Mouse (Mus musculus): ENCODE data around the gene H2afv.
A peak's percentile ranks its signal among the peaks of the same experiment; 100 is the strongest.
"Not testable (repeated sequence)": the region's sequence is repeated elsewhere in the genome, so short reads cannot be mapped to it uniquely, and the experiment has no call there.

Gene H2afv

DNA sequence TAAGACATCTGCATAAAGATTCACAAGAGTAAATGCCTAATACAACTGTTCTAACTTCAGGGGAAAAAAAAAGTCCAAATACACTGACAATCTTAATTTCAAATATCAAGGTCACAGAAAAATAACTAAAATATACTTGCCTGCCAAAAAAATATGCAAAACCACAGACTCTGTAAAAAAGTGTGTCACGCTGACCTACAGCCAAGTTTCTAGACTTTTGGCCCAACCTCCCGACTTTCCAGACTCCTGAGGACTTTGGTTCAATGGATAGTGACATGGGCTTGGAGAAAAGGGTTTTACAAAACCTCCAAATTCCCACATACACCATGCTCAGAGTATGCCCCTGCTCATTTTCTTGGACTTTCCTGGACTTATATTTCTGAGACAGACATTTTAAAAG lies 24.3 kb upstream of the H2afv start:
- no peak for DNase-seq (ENCODE audit: low read depth, low spot score)

DNA sequence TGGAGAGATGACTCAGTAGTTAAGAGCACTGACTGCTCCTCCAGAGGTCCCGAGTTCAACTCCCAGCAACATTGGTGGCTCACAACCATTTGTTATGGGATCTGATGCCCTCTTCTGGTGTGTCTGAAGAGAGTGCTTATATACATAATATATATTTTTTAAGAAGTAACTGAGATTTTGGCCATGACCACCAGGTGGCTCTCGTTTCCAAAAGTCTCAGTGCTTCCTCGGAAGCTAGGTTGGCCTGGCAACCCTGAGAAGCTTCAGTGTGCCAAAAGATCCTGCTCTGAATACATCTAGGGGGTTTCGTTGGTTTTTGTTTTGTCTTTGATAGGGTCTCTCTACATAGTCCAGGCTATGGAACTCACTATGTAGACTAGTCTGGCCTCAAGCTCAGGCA lies 20.9 kb upstream of the H2afv start:
- DNase-seq (ENCODE audit: low read depth, low spot score), result peak; percentile 74

DNA sequence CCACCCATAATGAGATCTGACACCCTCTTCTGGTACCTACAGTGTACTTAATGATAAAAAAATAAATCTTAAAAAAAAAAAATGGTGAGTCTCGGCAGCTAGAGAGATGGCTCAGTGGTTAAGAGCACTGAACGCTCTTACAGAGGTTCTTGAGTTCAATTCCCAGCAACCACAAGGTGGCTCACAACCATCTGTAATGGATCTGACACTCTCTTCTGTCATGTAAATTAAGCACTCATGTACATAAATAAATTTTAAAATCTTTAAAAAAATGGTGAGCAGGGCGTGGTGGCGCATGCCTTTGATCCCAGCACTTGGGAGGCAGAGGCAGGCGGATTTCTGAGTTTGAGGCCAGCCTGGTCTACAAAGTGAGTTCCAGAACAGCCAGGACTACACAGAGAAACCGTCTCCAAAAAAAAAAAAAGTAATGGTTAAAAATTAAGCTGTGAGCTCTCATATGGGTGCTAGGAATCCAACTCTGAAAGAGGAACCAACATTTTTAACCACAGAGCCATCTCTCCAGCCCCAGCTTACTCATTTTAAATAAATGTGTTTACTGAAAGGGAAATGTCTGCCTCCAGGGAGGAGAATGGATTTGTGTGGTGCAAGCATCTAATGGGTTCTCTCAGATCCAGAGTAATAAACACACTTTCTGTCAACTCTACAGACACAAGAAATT lies 19.1 kb upstream of the H2afv start:
- no peak for DNase-seq (ENCODE audit: low read depth, low spot score)

DNA sequence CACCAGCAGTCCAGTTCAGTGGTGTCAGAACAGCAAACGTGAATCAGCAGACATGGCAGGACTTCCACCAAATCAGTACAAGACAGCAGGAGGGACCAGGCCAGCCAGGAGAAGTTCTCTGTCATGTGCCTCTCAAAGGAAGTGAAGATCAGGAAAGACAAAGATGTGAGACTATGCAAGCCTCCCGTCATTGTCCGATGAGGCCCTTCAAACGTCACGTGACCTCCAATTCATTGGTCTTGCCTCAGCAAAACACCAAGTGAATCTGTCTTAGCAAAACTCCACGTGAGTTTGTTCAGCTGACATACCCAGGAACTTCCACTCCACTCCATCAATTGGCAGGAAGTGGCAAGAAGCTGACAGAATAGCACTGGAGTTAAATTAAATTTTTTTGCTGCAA lies 11.8 kb upstream of the H2afv start:
- DNase-seq (ENCODE audit: low read depth, low spot score), result no peak

DNA sequence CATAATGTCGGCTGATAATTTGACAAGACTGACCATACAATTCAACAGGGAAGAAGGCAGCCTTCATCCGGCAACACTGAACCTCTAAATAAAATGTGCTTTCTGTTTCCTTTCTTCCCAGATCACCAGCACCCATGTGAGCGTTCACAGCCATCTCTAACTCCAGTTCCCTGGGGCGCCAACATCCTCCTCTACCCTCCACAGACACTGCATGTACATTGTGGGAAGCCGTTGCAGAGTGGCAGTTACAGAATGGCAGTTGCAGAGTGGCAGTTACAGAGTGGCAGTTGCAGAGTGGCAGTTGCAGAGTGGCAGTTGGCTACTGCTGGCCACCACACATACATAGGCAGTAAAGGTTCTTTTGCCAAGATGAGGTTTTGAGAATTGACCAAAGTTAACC lies 3.9 kb upstream of the H2afv start:
- not testable (repeated sequence) for DNase-seq (ENCODE audit: low read depth, low spot score)

DNA sequence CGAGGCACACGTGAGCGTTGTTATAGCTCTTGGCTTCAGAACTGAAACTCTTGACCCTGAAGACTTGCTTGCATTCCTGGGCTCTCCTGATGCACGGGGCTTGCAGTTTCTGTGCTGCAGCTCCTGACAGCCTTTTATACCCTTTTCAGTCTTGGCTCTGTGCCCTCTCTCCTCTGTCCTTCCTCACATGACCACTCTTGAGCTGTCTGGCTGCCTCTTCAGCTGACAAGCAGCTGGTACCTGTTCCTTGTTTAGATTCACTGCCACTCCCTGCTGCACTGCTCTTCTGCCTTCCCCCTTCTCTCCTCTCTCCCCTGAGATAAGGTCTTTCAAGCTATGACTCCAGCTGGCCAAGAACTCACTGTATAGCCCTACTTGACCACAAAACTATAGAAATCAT lies 3.2 kb upstream of the H2afv start:
- DNase-seq (ENCODE audit: low read depth, low spot score), result no peak

DNA sequence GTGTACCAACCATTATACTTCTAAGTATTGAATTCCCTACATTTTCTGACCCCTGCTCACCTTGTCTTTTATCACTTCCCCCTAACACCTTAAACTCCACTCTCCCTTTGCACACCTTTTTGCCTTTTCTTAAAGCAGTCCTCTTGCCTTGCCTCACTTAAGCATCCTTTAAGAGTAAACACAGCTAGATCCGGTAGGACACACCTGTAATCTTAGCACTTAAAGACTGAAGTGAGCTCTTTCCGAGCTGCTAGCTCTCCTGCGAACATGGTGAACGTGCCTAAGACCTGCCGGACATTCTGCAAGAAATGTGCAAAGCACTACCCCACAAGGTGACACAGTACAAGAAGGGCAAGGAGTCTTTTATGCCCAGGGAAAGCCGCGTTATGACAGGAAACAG lies 1.7 kb upstream of the H2afv start:
- no peak for DNase-seq (ENCODE audit: low read depth, low spot score)

DNA sequence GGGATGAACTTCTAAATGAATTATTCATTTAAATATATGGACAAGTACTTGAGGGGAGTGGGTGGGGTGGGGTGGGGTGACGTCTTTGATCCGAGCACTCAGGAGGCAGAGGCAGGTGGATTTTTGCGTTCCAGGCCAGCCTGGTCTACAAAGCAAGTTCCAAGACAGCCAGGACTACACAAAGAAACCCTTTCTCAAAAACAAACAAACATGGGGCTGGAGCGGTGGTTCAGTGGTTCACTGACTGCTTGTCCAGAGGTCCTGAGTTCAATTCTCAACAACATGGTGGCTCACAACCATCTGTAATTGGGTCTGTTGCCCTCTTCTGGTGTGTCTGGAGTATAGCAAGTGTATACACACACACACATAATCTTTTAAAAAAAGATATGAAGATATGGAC lies 1.2 kb upstream of the H2afv start:
- DNase-seq (ENCODE audit: low read depth, low spot score), result no peak

DNA sequence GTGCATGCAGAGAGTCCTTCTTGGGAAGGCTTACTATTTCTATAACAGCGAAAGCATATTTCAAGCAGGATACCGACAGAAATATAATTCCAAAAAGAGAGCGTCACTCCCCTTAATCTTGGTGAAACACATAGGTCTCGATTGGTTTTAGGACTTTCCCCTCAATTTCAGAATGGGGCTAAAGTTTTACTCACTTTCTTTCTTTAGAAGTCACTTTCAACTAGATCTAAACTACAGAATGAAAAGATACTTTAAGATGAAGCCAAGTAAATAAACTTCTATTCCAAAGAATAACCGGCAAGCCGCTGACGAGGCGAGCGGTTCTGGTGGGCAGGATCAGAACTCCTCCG lies 541 bp downstream of the H2afv start:
- DNase-seq (ENCODE audit: low read depth, low spot score), result no peak

DNA sequence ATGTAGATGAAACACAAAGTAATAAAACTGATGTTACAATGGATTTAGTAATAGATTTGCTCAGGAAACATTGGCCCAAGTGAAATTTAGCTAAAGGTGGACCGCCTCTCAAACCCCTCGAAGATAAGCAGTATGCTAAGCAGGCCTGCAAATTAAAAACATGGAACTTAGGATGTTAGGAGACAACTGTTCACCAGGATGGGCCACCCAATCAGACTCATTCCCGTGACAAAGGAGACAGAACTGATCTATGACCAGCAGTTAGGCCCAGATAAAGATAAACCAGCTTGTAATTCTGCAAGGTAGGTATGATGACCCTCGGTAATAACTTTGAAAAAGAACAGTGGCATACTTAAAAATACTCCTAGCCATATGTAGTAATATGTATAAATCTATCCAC lies 1.1 kb downstream of the H2afv start:
- DNase-seq (ENCODE audit: low read depth, low spot score), result no peak

DNA sequence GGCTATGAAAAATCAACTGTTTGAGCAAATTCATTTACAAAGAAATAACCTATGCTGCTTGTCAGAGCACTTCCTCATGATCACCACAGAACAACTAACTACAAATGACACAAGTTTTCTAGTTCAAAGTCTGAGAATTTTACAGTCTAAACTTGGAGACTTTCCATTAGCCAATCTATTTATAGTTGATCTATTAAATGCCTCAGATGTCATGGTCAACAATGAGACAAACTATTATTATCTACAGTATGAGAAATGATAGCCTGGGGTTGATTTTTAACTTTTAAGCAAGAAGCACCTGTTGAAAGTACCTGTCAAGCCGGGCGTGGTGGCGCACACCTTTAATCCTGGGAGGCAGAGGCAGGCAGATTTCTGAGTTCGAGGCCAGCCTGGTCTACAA lies 1.7 kb downstream of the H2afv start:
- no peak for DNase-seq (ENCODE audit: low read depth, low spot score)

DNA sequence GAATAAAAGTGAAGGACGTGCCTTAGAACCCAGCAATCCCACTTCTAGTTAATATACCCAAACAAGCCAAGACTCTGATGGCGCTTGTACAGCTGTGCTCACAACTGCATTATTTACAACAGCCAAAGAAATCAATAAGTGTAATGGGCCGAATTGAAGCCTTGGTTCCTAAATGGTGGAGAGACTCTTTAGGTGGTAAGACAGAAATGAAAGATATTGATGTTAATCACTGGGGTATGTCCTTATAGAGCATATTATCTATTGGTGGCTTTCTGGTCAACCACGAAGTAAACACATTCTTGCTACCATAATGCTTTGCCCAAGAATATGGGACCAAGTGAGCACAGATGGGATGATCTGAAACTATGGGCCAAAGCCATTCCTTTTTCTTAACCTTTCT lies 4.1 kb downstream of the H2afv start:
- DNase-seq (ENCODE audit: low read depth, low spot score), result no peak

DNA sequence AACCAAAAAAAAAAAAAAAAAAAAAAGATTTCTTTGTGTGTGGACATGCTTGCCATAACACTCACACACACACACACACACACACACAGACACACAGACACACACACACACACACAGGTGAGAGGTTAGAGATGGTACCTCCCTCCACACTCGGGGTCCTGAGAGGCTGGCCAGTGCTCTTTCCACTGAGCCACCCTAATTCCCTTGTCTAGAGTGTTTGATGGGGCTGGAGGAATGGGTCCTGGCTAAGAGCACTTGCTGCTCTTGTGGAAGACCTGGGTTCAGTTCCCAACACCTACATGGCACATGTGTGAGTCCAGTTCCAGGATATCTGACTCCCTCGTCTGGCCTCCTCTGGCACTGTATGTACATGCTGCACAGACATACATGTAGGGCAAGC lies 6.6 kb downstream of the H2afv start:
- DNase-seq (ENCODE audit: low read depth, low spot score), result no peak

DNA sequence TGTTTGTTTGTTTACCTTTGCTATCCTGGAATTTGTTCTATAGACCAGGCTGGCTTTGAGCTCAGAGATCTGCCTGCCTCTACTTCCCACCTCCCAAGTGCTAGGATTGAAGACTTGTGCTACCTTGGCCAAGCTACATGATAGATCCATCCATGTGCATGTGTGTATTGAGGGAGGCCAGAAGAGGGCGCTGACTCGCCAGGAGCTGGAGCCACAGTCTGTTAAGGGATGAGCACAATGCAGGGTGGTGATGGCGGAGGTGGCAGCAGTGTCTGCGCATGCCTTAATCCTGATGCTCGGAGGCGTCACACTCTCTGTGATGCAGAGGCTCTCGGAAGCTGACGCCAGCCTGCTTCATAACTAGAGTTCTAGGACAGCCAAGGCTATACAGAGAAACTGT lies 7.8 kb downstream of the H2afv start:
- DNase-seq (ENCODE audit: low read depth, low spot score), result no peak

DNA sequence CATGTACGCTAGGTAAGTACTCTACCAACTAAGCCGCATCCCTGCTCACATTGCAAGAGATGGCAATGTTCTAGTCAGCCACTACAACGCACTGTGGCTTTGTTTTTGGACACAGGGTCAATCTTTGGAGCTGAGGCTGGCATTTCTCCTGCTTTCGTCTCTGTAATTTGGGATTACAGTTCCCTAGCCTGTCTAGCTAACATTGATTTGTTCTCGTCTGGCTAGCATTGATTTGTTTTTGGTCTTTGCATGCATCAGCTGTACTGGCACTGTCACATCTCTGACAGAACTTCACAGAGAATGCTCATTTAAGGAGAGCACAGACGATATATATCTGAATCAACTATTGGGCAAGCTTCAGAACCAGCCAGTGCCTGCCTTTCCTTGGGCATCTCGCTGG lies 14.1 kb downstream of the H2afv start:
- DNase-seq (ENCODE audit: low read depth, low spot score), result no peak

DNA sequence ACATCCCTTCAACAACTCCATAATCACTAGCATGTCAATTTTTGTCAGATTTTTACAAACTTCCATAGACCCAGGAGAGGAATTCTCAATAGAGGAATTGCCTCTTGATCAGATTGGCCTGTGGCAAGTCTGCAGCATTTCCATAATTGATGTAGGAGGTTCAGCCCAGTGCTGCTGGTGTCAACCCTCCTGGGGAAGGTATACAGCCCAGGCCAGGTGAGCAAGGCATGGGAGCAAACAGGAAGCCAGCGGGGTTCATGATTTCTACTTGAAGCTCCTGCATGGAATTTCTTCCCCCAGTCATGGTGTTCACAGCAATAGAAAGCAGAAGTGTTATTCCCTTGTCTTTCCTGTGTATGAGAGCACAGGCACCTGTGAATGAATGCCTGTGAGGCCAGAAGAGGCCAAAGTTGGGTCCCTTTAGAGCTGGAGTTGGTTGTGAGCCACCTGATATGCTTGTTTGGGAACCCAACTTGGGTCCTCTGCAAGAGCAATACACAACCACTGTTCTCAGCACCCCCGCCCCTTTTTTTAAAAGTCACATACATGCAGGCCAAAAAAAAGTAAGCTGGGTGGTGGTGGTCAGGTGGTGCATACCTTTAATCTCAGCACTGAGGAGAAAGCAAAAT lies 23.4 kb downstream of the H2afv start:
- DNase-seq (ENCODE audit: low read depth, low spot score), result no peak

DNA sequence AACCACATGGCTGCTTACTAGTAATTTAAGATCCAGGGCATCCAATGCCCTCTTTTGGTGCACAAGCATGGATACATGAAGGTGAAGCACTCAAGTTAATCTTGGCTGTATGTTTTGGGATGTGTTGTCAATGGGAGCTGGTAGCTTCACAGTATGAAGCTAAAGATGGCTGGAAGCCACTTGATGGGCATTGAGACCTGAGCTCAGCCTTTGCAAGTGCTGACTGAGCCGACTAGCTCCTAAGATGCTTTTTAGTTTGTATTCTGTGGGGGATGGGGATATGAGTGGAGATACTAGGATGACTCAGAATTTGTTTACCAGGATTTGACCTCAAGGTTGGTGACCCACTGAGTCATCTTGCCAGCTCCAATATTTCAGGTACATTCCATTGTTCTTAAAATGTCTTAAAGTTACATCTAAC lies 23.9 kb downstream of the H2afv start:
- DNase-seq (ENCODE audit: low read depth, low spot score), result no peak

DNA sequence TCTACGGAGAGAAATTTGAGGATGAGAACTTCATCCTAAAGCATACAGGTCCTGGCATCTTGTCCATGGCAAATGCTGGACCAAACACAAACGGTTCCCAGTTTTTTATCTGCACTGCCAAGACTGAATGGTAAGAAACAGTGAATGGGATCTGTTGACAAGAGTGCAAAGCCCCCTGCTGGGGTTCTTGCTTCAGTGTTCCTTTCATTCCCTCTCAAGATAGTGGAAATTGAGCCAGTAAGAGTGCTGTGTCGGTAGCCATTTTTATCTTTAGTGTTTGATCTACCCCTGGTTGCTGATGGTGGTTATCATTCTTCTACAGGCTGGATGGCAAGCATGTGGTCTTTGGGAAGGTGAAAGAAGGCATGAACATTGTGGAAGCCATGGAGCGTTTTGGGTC lies 25.1 kb downstream of the H2afv start:
- not testable (repeated sequence) for DNase-seq (ENCODE audit: low read depth, low spot score)

DNA sequence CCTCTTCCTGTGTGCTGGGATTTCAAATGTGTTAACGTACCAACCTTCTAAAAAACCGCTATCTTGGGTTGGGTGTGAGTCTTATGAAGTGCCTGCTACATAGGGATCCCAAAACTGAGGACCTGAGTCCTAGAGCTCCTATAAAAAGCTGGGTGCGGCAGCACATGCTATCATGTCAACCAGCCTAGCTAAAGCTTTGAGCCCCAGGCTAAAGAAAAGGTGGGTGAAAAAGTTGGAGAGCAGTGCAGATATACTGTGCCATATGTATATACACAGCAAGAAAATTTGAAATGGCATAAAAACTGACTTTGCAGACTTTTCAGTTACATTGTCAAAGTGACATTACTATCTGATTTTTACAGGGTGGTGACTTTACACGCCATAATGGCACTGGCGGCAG lies 25.5 kb downstream of the H2afv start:
- no peak for DNase-seq (ENCODE audit: low read depth, low spot score)

DNA sequence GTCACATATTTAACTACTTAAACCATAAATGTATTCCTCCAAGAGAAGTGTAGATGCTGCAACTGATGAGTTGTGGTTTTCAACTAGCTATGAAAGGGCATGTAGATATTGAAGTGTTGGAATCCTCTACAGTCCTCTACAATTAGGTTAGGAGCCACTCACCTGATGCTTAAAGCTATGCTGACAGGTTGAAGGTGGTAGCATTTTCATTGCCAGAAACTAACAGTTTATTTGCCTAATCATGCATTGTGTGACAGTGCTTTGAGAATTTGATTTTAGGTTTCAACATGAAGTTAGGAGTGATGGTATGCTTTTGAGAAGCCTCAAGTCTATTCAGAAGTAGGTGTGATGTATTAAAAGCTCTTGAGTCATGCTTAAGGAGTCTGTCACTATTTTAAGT lies 26.8 kb downstream of the H2afv start:
- no peak for DNase-seq (ENCODE audit: low read depth, low spot score)

DNA sequence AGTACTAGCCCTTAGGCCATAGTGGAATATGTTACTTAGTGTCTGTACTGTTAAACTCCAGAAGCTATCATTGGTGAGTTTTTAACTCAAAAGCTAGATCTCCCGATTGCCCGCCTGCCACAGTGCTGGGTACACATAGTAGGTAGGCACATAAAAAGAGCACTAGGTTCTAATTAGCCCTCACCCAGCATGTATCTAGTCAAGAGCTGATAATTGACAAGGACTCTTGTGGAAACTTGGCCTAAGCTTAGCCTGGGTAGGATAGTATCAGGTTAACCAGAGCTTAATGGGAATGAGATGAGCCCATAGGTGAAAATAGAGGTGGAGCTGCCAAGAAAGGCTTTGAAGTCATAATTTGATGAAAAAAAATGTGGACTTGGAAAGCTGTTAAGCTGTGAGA lies 27.2 kb downstream of the H2afv start:
- no peak for DNase-seq (ENCODE audit: low read depth, low spot score)

DNA sequence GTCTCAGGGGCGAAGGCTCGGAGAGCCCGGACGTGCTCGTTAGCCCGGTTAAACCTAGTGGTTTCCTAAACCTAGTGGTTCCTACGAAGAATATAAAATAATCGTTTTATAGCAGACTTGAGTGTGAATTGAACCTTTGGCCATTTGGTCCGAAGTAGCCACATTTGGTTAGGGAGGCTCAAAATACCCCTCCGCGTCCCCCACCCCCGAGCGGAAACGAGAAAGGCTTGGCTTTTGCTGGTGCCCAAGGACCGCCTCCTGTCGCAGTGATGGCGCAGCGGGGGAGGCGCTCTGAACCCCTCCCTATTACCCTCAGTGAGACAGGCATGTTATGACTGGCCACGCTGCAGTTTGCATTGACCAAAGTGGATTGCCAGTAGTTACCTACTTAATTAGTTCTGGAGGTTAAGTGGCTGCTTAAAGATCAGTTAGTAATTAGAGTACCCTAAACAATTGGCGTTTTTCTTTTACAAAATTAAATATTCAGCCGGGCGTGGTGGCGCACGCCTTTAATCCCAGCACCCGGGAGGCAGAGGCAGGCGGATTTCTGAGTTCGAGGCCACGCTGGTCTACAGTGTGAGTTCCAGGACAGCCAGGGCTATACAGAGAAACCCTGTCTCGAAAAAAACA lies 27.7 kb downstream of the H2afv start:
- DNase-seq (ENCODE audit: low read depth, low spot score), result peak; percentile 80
